Comparison of ENCODE assay signal across 9 mouse cellular contexts in genomic region chr4:149220481-149220880, GRCm38 (mm10). TPM values are rescaled to one million over a fixed set of nuclear protein-coding genes. Genes with fewer than 3 reads are reported as not detected.
DNase-seq lines count a peak whose midpoint lies in the region; ATAC-seq lines count a peak whose summit lies in the region.
"Had no signal": no experiment of that assay in that cellular context is flagged by ENCODE, and none has a peak within 500 bp of the region (broad histone marks: within the 10 kb centered on the region; RNA-seq: fewer than 3 reads in every experiment).

No protein-coding gene starts in this region.

- WGBS in neural tube, embryonic 11.5 days = 46% methylated on average over 17 of the region's 17 CpGs
- 82% methylated on average over 17 of the region's 17 CpGs for WGBS in embryonic facial prominence, embryonic 14.5 days
- WGBS in hindbrain, embryonic 14.5 days = 27% methylated on average over 17 of the region's 17 CpGs
- 28% methylated on average over 17 of the region's 17 CpGs for WGBS in neural tube, embryonic 15.5 days

- H3K4me2 ChIP-seq in neural tube, embryonic 11.5 days (ENCODE audit: low read depth) = no peak overlapping the region
- no peak overlapping the region for H3K4me2 ChIP-seq in embryonic facial prominence, embryonic 14.5 days (ENCODE audit: low read depth, low read length)
- H3K4me2 ChIP-seq in hindbrain, embryonic 14.5 days (replicated peaks) = no peak overlapping the region
- H3K4me2 ChIP-seq in neural tube, embryonic 15.5 days = no peak overlapping the region
- H3K4me2 ChIP-seq: lung, embryonic 15.5 days had no signal

- H3K36me3 ChIP-seq in neural tube, embryonic 11.5 days (ENCODE audit: control insufficient read depth, insufficient read depth, low read length) = peaks cover 15% of the 10 kb centered on the region
- H3K36me3 ChIP-seq in embryonic facial prominence, embryonic 14.5 days (ENCODE audit: control insufficient read depth, insufficient read depth, low read length) = peaks cover 64% of the 10 kb centered on the region
- peaks cover 97% of the 10 kb centered on the region for H3K36me3 ChIP-seq in hindbrain, embryonic 14.5 days (replicated peaks; ENCODE audit: control insufficient read depth, insufficient read depth)
- H3K36me3 ChIP-seq in neural tube, embryonic 15.5 days = peaks cover 86% of the 10 kb centered on the region

- no peak; the same call in 1 of the 2 replicates for ATAC-seq in neural tube, embryonic 11.5 days (ENCODE audit: insufficient read depth, low FRiP score, low TSS enrichment)
- no peak for ATAC-seq in embryonic facial prominence, embryonic 14.5 days (ENCODE audit: low read depth)
- no peak for ATAC-seq in hindbrain, embryonic 14.5 days (ENCODE audit: low FRiP score)
- 0 out of 2 replicates have a peak, but pooled peaks have one; percentile 23 for ATAC-seq in neural tube, embryonic 15.5 days (ENCODE audit: low FRiP score)

- H3K9ac ChIP-seq in neural tube, embryonic 11.5 days (ENCODE audit: low read length) = no peak overlapping the region
- H3K9ac ChIP-seq in embryonic facial prominence, embryonic 14.5 days (ENCODE audit: low read depth, low read length) = no peak overlapping the region
- 0 out of 2 replicates have a peak overlapping the region, but pooled peaks have one; percentile 3 for H3K9ac ChIP-seq in hindbrain, embryonic 14.5 days
- H3K9ac ChIP-seq in neural tube, embryonic 15.5 days (replicated peaks) = no peak overlapping the region
- H3K9ac ChIP-seq: lung, embryonic 15.5 days had no signal

- no peaks in the 10 kb centered on the region for H3K9me3 ChIP-seq in neural tube, embryonic 11.5 days (ENCODE audit: control insufficient read depth, low read length)
- H3K9me3 ChIP-seq in embryonic facial prominence, embryonic 14.5 days (ENCODE audit: control insufficient read depth, low read length) = peaks cover 5% of the 10 kb centered on the region; the same call in 1 of the 2 replicates
- no peaks in the 10 kb centered on the region for H3K9me3 ChIP-seq in hindbrain, embryonic 14.5 days (ENCODE audit: control insufficient read depth, low read length)
- H3K9me3 ChIP-seq in neural tube, embryonic 15.5 days (replicated peaks) = no peaks in the 10 kb centered on the region
- H3K9me3 ChIP-seq: lung, embryonic 15.5 days had no signal

- DNase-seq in neural tube, embryonic 11.5 days (ENCODE audit: low spot score) = peak; percentile 20
- no peak for DNase-seq in neural tube, embryonic 10.5 days (ENCODE audit: extremely low spot score, low spot score)
- DNase-seq in embryonic facial prominence, embryonic 14.5 days (ENCODE audit: low spot score) = no peak
- no peak for DNase-seq in hindbrain, embryonic 14.5 days (ENCODE audit: low spot score)
- DNase-seq in lung, postnatal 36 days = no peak
- no peak for DNase-seq in kidney, adult 18-20 months
- DNase-seq: kidney, postnatal 36 days had no signal

- no peak overlapping the region for H3K27ac ChIP-seq in neural tube, embryonic 11.5 days (ENCODE audit: low read depth, low read length)
- peak overlapping the region; percentile 65; the same call in 1 of the 2 replicates for H3K27ac ChIP-seq in embryonic facial prominence, embryonic 14.5 days (replicated peaks; ENCODE audit: low read depth, low read length)
- peak overlapping the region; percentile 39 for H3K27ac ChIP-seq in hindbrain, embryonic 14.5 days
- H3K27ac ChIP-seq in neural tube, embryonic 15.5 days (replicated peaks) = peak overlapping the region; percentile 77
- H3K27ac ChIP-seq: lung, embryonic 15.5 days had no signal

- no peak overlapping the region for H3K4me3 ChIP-seq in neural tube, embryonic 11.5 days (ENCODE audit: low read depth, low read length)
- H3K4me3 ChIP-seq in embryonic facial prominence, embryonic 14.5 days (ENCODE audit: low read depth, low read length) = no peak overlapping the region
- no peak overlapping the region for H3K4me3 ChIP-seq in hindbrain, embryonic 14.5 days (replicated peaks; ENCODE audit: low read length)
- no peak overlapping the region for H3K4me3 ChIP-seq in neural tube, embryonic 15.5 days (replicated peaks)
- H3K4me3 ChIP-seq: lung, embryonic 15.5 days had no signal

- no peaks in the 10 kb centered on the region for H3K27me3 ChIP-seq in neural tube, embryonic 11.5 days (ENCODE audit: control insufficient read depth, insufficient read depth, low read length)
- H3K27me3 ChIP-seq in embryonic facial prominence, embryonic 14.5 days (replicated peaks; ENCODE audit: control insufficient read depth, insufficient read depth, low read length) = no peaks in the 10 kb centered on the region
- H3K27me3 ChIP-seq in hindbrain, embryonic 14.5 days (ENCODE audit: control insufficient read depth, insufficient read depth, low read length) = no peaks in the 10 kb centered on the region
- H3K27me3 ChIP-seq in neural tube, embryonic 15.5 days (replicated peaks) = no peaks in the 10 kb centered on the region
- H3K27me3 ChIP-seq: lung, embryonic 15.5 days had no signal

- no peaks in the 10 kb centered on the region for H3K4me1 ChIP-seq in neural tube, embryonic 11.5 days (ENCODE audit: control insufficient read depth, insufficient read depth, low read length)
- peaks cover 10% of the 10 kb centered on the region for H3K4me1 ChIP-seq in embryonic facial prominence, embryonic 14.5 days (ENCODE audit: control insufficient read depth, insufficient read depth, low read length)
- H3K4me1 ChIP-seq in hindbrain, embryonic 14.5 days (replicated peaks; ENCODE audit: control insufficient read depth, insufficient read depth, low read length) = peaks cover 7% of the 10 kb centered on the region; the same call in 1 of the 2 replicates
- H3K4me1 ChIP-seq in neural tube, embryonic 15.5 days = peaks cover 21% of the 10 kb centered on the region

RNA-seq across cellular contexts. Expression of gene Pgd, which starts 53.9 kb away (rescaled TPM):
- 49.5 and 57.4 TPM in 2 replicates for polyA plus RNA-seq in neural tube, embryonic 11.5 days (2014; fragmentation: Nextera tagmentation; extraction: Ambion mirVana)
- polyA plus RNA-seq in embryonic facial prominence, embryonic 14.5 days (2014; fragmentation: Nextera tagmentation; extraction: Ambion mirVana) = 43.3 and 43.7 TPM in 2 replicates
- polyA plus RNA-seq in hindbrain, embryonic 14.5 days (2014; fragmentation: Nextera tagmentation; extraction: Ambion mirVana) = 46.4 TPM in 2 replicates
- 107 and 121 TPM in 2 replicates for polyA plus RNA-seq in neural tube, embryonic 15.5 days (2015; fragmentation: Nextera tagmentation; extraction: Ambion mirVana)
